Mouse (Mus musculus): ENCODE measurements at regions not wholly inside any gene's neighbourhood (a gene's known extent, or its start where the extent isn't known, plus 50 kb on each side); places are given as distances from the start of the nearest gene placed in this dataset.

- intact Hi-C loops (cut with DNase I): no loop called here
Measured at GRCm38 (mm10) chr4:114712005-114712665, 109.4 kb upstream of the Gm12830 start.

GRCm38 (mm10) chr4:114712921-114713527 lies 108.5 kb upstream of the Gm12830 start:
- intact Hi-C loops (cut with DNase I): no loop called here
- no peak for DNase-seq (ENCODE audit: low spot score in 2 of 2)

More at GRCm38 (mm10) chr4:114712005-114712665, 109.4 kb upstream of the Gm12830 start:
- no peak for DNase-seq (ENCODE audit: low spot score in 2 of 2)

GRCm38 (mm10) chr4:114716703-114717102 lies 104.8 kb upstream of the Gm12830 start:
- intact Hi-C loops (cut with DNase I): no loop called here
- DNase-seq (ENCODE audit: low spot score in 2 of 2): no peak

- DNase-seq (ENCODE audit: low spot score in 2 of 2): no peak
- intact Hi-C loops (cut with DNase I): no loop called here
Measured at GRCm38 (mm10) chr4:114720696-114721095, 100.8 kb upstream of the Gm12830 start.

GRCm38 (mm10) chr4:114721386-114721785 lies 100.1 kb upstream of the Gm12830 start:
- intact Hi-C loops (cut with DNase I): no loop called here
- DNase-seq (ENCODE audit: low spot score in 2 of 2): no peak

- intact Hi-C loops (cut with DNase I): no loop called here
Measured at GRCm38 (mm10) chr4:114728235-114729000, 93.1 kb upstream of the Gm12830 start.

GRCm38 (mm10) chr4:114733256-114734004 lies 88.1 kb upstream of the Gm12830 start:
- intact Hi-C loops (cut with DNase I): no loop called here
- no peak for DNase-seq (ENCODE audit: low spot score in 2 of 2)

More at GRCm38 (mm10) chr4:114728235-114729000, 93.1 kb upstream of the Gm12830 start:
- DNase-seq (ENCODE audit: low spot score in 2 of 2): no peak

- intact Hi-C loops (cut with DNase I): no loop called here
- DNase-seq (ENCODE audit: low spot score in 2 of 2): no peak
Measured at GRCm38 (mm10) chr4:114738903-114739667, 82.4 kb upstream of the Gm12830 start.

- intact Hi-C loops (cut with DNase I): no loop called here
- DNase-seq (ENCODE audit: low spot score in 2 of 2): no peak
Measured at GRCm38 (mm10) chr4:114748131-114748530, 73.4 kb upstream of the Gm12830 start.

GRCm38 (mm10) chr4:114759837-114760236 lies 61.7 kb upstream of the Gm12830 start:
- DNase-seq (ENCODE audit: low spot score in 2 of 2): no peak
- intact Hi-C loops (cut with DNase I): no loop called here

GRCm38 (mm10) chr4:114766643-114767393 lies 54.7 kb upstream of the Gm12830 start:
- no peak for DNase-seq (ENCODE audit: low spot score in 2 of 2)
- intact Hi-C loops (cut with DNase I): no loop called here

All from left cerebral cortex, postnatal 36 days (tissue).